Mouse (Mus musculus): ENCODE data around the gene Rac1.

Rac1 gene

DNA sequence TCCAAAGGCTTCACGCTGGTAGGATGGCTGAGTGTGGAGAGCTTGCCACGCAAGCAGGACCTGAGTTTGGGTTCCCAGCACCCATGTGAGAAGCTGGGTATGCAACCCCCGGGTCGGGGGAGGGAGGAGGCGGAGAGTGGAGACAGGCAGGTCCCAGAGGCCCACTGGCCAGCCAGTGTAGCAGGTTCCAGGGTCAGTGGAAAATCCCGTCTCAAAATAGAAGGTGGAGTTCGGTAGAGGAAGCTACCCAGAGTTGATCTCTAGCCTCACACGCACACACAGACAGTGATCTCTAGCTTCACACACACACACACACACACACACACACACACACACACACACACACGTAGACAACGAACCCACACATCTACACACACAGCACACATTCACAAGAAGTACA is 34.7 kb downstream of the Rac1 start:
- no peak for DNase-seq (ENCODE audit: low read depth, low spot score)

- no peak for DNase-seq (ENCODE audit: low read depth, low spot score)
Observed at GRCm38 (mm10) chr5:143491736-143492135, 36.1 kb downstream of the Rac1 start.

GRCm38 (mm10) chr5:143489749-143490342 is 38.0 kb downstream of the Rac1 start:
- DNase-seq (ENCODE audit: low read depth, low spot score), result no peak

DNA sequence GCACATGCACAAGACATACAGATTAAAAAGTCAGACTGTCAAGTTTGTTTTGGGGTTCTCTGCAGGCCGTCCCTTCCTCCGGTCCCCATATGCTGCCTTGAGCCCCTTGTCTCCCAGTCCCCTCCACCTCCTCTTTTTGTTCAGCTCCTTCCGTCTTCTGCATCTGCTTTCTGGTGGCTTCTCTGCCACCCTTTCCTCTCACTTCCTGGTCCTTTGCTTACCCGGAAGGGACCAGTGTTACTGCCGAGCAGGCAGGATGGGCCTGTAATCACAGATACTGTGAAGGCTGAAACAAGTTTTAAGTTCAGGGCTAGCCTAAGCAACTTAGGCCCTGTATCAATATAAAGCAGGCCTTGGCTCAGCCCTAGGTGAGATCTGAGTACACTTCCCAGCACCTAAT is 39.8 kb downstream of the Rac1 start:
- no peak for DNase-seq (ENCODE audit: low read depth, low spot score)

GRCm38 (mm10) chr5:143487193-143487592 is 40.6 kb downstream of the Rac1 start:
- peak; percentile 48 for DNase-seq (ENCODE audit: low read depth, low spot score)

DNA sequence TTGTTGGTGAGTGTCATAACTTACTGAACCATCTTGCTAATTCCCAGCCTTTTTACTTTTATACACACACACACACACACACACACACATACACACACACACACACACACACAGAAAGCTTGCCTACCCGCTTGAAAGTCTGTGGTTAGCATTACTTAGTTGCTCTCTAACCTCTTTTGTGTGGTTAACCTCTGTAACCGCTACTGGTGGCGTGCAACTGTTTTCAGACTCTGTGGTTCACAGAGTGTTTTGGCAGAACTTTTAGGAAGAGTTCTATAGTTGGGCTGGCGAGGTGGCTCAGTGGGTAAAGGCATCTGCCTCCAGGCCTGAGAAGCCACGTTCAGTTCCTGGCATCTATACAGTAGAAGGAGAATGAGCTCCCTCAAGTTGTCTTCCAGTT is 42.9 kb downstream of the Rac1 start:
- no peak for DNase-seq (ENCODE audit: low read depth, low spot score)

GRCm38 (mm10) chr5:143477901-143478300 is 49.9 kb downstream of the Rac1 start:
- no peak for DNase-seq (ENCODE audit: low read depth, low spot score)

- DNase-seq (ENCODE audit: low read depth, low spot score), result no peak
Observed at GRCm38 (mm10) chr5:143476013-143476412, 51.8 kb downstream of the Rac1 start.

DNA sequence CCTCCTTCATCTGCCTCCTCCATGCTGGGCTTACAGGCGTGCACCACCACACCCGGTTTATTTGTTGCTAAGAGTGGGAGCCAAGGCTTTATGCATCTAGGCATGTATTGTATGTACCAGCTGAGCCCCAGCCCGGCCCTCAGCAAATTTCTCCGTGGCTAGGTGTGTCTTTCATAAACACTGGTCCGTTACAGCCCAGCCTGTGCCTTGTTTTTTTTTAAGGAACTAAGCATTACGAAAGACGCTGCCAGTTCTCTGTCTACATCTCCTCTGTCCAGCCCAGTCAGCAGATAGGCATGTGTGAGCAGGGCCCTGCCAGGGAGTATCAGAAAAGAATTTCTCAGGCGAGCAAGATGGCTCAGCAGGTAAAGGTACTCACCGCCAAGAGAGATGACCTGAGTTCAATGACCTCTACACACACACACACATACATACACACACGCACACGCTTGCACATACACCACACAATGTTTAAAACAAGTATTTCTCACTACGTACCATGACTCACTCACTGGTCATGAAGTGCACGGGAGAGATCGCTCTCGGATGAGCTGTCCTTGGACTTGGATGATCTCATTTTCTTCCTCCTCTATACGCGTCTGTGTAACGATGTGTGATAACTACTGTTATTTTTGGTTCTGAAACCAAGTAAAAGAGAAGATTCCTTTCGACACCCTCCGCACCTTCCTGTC is 52.5 kb downstream of the Rac1 start:
- peak; percentile 79 for DNase-seq (ENCODE audit: low read depth, low spot score)

GRCm38 (mm10) chr5:143471953-143472618 is 55.8 kb downstream of the Rac1 start:
- peak; percentile 85 for DNase-seq (ENCODE audit: low read depth, low spot score)

GRCm38 (mm10) chr5:143471165-143471546 is 56.7 kb downstream of the Rac1 start:
- DNase-seq (ENCODE audit: low read depth, low spot score), result no peak

DNA sequence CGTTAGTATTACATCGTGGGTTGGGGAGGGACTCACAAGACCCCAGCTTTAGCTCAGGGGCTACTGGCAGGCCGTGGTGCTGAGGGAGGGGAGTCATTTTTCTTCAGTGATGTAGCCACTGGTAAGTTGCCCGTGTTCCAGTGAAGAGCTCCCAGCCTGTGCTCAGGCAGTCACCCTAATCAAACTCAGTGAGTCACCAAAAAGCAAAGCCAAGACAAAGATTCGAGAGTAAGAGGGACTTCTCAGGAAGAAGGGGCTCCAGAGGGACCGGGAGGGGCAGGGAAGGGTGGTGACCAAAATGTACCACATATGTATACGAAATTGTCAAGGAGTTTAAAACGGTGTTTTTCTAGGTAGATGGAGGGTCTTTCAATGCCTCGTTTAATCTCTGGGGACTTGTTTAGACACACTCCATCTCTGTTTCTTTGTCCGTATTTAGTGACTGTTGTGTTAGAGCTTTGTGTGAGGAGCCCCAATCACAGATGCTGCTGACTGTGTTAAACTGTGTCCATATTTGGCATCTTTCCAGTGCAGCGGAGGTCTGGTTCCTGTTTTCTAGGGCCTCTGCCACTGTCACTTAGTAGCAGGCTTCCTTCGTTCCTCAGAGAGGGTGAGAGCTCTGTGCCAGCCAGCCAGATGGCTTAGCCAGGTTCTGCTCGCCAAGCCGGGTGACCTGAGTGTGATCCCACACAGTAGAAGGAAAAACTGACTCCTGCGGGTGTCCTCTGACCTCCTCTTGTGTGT is 57.2 kb downstream of the Rac1 start:
- DNase-seq (ENCODE audit: low read depth, low spot score), result peak; percentile 94

GRCm38 (mm10) chr5:143469628-143470027 is 58.2 kb downstream of the Rac1 start:
- no peak for DNase-seq (ENCODE audit: low read depth, low spot score)

DNA sequence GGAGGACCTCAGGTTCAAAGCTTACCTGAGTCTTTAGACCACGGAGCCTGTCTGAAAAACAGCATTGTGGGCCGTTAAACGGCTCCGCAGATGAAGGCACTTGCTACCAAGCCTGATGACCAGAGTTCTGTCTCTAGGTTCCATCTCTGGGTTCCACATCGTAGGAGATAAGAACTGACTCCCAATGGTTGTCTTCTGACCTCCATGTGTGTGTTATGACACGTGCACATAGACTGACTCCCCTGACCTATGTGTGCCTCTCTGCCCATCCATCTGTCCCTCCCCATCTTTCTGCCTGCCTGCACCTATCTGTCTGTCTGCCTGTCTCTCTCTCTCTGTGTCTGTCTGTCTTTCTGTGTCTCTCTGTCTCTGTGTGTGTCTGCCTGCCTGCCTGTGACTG is 59.9 kb downstream of the Rac1 start:
- DNase-seq (ENCODE audit: low read depth, low spot score), result no peak

DNA sequence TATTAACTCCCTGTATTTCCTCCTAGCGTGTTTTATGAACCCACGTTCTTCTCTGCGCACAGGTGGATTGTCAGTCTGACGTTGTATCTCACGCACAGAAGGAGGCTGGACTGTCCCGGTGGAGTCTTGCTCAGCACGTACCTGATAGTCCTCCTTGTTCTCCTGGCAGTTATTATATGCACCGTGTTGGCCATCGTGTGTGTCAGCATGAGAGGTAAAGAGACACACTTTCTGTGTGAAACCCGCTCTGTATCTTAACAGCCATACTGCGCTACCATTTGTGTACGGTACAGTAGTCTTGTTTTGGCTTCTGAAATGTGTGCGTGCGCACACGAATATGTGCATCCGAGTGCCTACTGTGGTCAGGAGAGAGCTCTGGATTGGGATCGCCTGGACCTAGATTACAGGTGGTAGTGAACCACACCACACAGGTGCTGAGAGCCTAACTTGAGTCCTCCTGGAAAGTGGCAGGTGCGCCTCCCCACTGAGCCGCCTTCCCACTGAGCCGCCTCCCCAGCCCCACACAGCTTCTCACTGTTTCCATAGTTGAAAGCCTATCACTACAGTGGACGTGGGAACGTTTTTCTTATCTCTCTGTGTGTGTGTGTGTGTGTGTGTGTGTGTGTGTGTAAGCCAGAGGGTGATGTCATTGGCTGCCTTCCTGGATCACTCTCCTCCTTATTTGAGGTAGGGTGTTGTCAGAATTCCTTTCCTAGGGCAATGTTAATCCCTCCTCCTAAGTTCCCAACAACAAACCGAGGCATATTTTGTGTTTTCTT is 60.8 kb downstream of the Rac1 start:
- DNase-seq (ENCODE audit: low read depth, low spot score), result no peak

- DNase-seq (ENCODE audit: low read depth, low spot score), result no peak
Observed at GRCm38 (mm10) chr5:143465156-143466085, 62.4 kb downstream of the Rac1 start.

DNA sequence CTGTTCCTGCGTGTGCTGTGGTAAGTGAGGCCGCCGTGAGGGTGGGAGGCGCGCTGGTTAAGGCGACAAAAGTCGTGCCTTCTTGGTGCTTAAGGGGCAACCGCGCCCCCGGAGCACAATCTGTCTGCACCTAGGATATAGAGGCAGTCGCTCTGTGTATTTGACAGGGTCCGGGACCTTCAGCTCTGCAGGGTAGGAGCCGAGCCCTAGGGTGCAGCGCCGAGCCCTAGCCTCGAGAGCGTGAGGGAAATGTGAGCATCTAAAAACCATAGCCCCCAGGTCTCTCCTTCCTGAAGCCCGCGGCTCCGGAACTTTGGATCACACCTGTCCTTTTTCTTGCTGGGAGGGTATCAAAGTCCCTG is 63.1 kb downstream of the Rac1 start:
- DNase-seq (ENCODE audit: low read depth, low spot score), result no peak

DNA sequence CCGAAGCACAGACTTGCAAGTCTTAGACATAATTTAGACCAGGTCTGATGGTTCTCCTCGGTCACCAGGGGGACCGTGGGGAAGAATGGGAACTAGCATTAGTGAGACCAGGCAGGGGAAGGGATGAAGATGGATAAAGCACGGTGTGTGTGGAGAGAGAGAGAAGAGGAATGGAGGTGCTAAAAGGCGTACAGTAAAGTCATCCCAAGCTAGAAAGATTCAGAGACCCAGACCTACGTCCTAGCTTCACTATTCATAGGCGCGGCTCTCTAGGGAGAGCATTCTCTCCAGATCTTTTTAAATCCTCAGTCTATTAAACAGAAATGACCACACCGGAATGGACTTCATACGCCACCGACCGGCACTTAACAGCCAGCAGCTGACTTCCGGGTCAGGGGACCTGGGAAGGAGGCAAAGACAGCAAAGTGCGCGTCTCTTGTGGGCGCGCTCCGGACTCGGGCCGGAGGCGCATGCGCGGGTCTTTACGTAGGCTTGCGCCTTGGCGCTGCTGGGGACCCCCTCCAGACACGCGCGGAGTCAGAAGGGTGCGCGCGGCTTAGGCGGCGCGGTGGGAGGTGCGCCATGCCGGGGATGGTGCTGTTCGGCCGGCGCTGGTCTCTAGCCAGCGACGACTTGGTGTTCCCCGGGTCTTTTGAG is 63.6 kb downstream of the Rac1 start, which contains the start of gene Daglb:
Daglb (plus strand) TSS at position 485 of the 657 bp plus-strand sequence.
- peak; percentile 97 for DNase-seq (ENCODE audit: low read depth, low spot score)

DNA sequence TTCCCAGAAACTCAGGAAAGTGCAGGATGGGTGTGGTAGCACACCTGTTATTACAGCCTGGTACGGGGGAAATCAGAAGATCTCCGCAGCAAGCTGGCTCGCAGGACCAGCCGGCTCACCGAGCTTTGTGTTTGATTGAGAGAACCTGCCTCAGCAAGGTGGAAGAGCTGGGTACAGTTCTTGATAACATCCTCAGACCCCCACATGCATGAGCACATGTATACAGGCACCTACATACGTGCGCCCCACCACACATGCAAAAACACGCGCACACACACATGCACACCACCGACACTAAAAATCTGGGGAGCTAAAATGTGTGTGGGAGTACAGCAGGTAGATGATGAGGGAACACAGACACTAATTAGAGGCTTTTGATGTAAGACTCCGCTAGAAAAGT is 64.2 kb downstream of the Rac1 start:
- no peak for DNase-seq (ENCODE audit: low read depth, low spot score)

Data from brain, adult 2 months (tissue).